Mouse (Mus musculus) myocyte (in vitro differentiated cells): ENCODE results near the gene Fam118a.

Experiments used
- POLR2A ChIP-seq: IDR thresholded peaks from one replicate; pipeline ENCODE4 v1.6.1; 2011; ENCODE audit warnings: low read depth, mild to moderate bottlenecking, control low read depth, moderate library complexity; ENCODE audit not compliant: insufficient read length
- POLR2AphosphoS2 ChIP-seq: IDR thresholded peaks from one replicate; pipeline ENCODE4 v1.6.1; 2011; ENCODE audit warnings: low read depth, control low read depth; ENCODE audit not compliant: insufficient read length
- TCF3 ChIP-seq: IDR thresholded peaks from one replicate; pipeline ENCODE4 v1.6.1; 2011; ENCODE audit warnings: low read depth, control low read depth; ENCODE audit not compliant: insufficient read length

- TF ChIP-seq TCF3 (no peak), POLR2A (no peak), POLR2AphosphoS2 (no peak)
These were observed 16.7 kb upstream of the Fam118a start for GRCm38 (mm10) chr15:85011895-85012661.
